Mouse (Mus musculus) brown adipose tissue, adult 24 weeks (tissue): ENCODE results near the gene Six1. TPM values are rescaled to one million over a fixed set of nuclear protein-coding genes. Genes with fewer than 3 reads are reported as not detected.

ENCODE experiments used
- H3K27ac ChIP-seq: fragments of 200-500 bp; replicated peaks from 2 replicates; pipeline ENCODE4 v1.5.1; 2012; ENCODE audit warnings: low read depth, mild to moderate bottlenecking, low read length
- H3K4me1 ChIP-seq: fragments of 200-500 bp; 2 replicates; pipeline ENCODE4 v1.6.1; 2012; ENCODE audit warnings: low read length, mixed read lengths; ENCODE audit not compliant: control insufficient read depth, insufficient read depth, insufficient read length
- H3K4me3 ChIP-seq: fragments of 200-500 bp; 2 replicates; pipeline ENCODE4 v1.5.1; 2012; ENCODE audit warnings: low read depth, mild to moderate bottlenecking, low read length, moderate library complexity; ENCODE audit not compliant: insufficient read depth
- polyA plus RNA-seq: library from polyadenylated mRNA; stranded (reverse); fragments of >200 nt; gene quantifications from 2 replicates; pipeline ENCODE4 v1.2.4, GENCODE M21; 2012; ENCODE audit not compliant: missing spikeins, insufficient read depth, insufficient read length

Gene Six1
- polyA plus RNA-seq, 1 experiment: 14.0 TPM

DNA sequence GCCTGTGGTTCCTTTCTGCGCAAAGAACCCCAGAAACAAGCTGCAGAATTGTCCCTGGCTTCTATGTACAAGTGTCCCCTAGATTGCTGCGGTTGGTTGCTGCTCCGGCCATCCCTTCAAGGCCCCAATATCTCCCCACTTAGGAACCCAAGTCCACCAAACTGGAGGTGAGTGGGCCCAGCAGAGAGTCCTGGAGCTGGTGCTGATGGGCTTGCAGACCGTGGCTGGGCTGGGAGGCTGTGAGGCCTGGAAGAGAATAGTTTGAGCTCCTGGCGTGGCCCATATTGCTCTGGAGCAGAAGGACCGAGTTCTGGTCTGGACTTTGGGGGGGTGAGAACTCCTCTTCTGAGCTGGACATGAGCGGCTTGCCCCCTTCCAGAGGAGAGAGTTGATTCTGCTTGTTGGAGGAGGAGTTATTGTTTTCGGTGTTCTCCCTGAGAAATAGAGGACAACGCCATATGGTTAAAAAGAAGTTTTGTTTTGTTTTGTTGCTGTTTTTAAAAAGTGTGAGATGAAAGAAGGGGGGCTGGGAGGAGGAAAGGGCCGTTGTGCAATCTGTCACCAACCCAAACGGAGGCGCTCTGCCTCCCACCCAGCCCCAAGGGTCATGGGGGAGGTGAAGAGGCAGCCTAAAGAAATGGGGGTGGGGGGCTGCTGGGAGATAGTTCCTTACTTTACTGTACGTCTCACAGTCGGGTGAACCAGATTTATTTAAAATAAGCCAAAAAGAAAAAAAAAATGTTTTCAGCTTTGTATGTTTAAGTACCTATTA is 10.1 kb downstream of the Six1 start:
- Histone ChIP-seq H3K4me3 (peak overlapping the region; percentile 86), H3K4me1 (peaks cover 2% of the 10 kb centered on the region; the same call in 1 of the 2 replicates), H3K27ac (peak overlapping the region; percentile 88)

DNA sequence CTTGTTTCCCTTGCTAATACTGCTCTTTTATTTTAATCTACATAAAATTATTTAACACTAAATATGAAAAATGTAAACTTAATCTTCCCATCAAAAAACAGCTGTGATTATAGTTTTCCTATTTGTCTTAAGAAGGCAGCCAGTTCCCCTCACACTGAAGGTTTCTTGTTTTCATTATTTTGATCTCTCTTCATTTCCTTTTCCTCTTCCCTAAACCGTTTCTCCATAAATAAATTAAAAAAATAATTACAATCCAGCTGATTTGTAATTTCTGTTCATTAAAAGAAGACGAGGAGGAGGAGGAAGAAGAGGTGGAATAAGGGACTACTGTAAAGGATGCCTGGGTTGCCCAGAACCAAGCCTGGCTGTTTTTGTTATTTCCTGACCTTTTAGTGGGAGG is 10.8 kb downstream of the Six1 start:
- H3K4me1 ChIP-seq: peaks cover 2% of the 10 kb centered on the region; the same call in 1 of the 2 replicates
- H3K27ac ChIP-seq: 0 out of 2 replicates have a peak overlapping the region, but pooled peaks have one; percentile 88
- H3K4me3 ChIP-seq: peak overlapping the region; percentile 86

DNA sequence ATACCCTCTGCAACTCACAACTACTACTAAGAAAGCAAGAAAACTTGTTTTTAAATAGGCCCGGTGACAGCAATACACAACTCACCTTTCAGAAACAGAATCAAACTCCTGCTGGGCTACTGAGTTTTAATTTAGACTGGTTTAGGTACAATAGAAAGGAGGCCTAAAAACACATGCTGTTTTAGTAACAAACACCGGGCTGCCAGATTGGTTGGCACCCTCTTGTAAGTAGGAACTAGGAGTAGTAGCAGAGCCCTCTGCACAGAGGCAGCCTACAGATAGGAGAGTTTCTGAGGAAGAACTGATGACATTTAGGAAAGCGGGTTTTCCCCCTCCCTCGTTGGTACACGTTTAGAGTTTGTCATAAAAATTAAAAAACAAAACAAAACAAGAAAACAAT is 11.3 kb downstream of the Six1 start:
- Histone ChIP-seq H3K27ac (no peak overlapping the region), H3K4me1 (peaks cover 2% of the 10 kb centered on the region; the same call in 1 of the 2 replicates), H3K4me3 (no peak overlapping the region)

DNA sequence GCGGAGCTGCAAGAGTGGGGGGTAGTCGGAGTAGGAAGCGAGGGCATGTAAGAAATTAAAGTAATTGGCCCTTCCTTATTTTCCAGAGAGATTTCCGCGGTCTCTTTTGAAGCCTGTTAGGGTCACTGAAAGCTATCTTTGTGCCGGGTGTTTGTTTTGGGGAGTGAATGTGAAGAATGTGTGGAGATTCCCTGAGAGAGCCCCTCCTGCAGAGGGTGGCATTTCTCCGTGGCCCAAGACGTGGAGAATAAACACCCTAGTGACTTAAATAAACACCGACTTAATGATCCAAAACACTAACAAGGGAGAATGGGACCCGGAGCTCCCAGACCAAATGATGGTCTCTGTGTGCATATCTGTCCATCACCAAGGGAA is 12.4 kb downstream of the Six1 start:
- peaks cover 2% of the 10 kb centered on the region; the same call in 1 of the 2 replicates for H3K4me1 ChIP-seq
- peak overlapping the region; percentile 34 for H3K4me3 ChIP-seq
- H3K27ac ChIP-seq: peak overlapping the region; percentile 40; the same call in 1 of the 2 replicates

DNA sequence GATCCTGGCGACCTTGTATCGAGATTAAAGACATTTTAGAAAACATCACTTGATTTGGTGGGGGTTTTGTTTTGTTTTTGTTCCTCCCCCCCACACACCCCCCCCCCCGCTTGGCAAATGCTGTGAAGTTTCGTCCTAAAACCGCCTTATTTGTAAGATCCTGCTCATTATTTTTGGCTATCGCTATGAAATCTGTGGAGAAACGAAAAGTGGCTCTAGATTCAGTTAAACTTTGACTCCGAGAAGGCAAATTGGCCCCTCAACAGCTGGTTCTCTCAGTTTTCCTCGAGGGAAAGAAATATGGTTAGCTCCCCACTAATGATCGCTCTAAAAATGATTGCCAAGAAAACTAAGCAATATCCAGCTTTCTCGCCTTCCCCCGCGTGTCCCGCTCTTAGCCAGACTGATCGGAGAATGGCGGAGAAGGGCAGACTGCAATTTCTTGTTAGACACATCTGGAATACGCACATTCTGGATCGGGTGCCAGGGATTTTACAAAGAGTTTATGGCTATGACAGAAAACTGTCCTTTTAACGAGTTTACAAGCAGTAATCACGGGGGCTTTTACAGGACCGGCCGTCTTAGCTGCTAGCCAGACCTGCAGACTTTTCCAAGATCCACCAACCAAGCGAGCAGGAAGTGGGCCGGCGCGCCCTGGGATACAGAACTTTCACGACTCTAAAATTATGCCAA is 13.0 kb downstream of the Six1 start:
- Histone ChIP-seq H3K4me3 (peak overlapping the region; percentile 34), H3K4me1 (peaks cover 3% of the 10 kb centered on the region; the same call in 1 of the 2 replicates), H3K27ac (peak overlapping the region; percentile 40)

DNA sequence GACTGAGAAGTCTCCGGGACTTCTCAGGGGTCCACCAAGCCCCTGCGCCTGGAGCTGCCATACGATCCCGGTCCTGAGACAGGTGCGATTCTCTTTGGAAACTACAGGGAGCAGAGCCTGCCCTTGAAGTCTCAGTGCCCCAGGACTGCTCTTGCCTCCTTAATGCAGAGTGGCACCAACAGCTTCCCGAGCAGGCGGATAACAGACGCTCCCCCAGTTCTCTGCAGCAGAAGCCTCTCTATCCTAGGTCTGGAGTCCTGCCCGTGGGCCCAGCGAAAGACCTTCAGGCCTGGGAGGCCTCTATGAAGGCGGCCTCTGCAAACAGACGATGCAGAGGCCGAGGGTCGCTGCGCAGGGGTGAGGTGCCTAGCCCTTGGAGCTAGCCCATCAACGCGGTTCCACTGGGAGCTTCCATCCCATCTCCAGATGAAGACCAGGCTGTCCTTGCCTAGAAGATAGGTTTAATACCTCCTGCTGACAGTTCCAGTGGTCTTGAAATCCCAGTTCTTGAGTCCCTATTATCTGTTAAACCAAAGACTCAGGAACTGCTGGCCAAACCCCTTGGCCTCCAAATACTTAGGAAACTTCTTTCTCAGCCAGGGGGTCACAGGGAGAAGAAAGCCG is 13.6 kb downstream of the Six1 start:
- Histone ChIP-seq H3K27ac (no peak overlapping the region), H3K4me3 (0 out of 2 replicates have a peak overlapping the region, but pooled peaks have one; percentile 2), H3K4me1 (peaks cover 5% of the 10 kb centered on the region; the same call in 1 of the 2 replicates)

DNA sequence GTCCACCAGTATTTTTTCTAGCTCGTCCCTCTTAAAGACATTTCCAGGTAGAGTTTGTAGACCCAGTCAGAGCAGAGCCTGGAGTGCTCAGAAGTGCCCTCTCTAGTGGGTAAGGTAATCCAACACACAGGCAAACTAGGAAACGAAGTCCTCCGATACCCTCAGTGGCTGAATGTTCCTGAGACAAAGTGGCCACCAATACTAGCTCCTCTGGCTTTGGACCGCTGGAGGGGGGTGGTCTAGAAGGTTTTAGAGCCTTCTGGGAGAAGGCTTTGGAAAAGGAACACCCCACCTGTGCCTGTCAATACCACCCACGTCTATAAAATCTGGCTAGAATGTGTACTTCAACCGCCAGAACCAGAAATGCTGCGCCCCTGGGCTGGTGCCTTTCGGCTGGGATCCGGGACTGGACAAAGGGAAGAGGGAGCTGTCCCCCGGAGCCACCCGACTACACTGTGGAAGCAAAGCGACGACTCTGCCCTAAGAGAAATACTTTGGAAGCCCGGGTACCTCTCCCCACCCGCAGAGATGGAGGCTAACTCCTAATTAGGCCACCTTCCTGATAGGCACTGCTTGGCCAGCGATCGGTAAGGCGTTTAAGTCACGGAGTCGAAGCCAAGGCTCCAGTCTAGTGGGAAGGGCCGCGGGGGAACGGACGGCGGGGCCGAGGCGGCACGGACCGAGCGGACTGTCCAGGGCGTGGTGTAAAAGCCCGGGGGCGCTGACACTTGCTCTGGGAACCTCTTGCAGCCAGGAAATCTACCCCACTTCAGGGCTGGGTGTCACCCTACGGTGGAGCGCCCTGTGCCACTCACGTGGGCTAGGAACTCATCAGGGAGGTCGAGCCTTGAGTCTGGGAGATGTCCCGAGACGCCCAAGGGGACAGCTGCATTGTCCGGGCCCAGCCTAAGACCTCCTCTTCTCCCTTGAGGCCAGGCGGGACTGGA is 14.4 kb downstream of the Six1 start:
- peaks cover 5% of the 10 kb centered on the region; the same call in 1 of the 2 replicates for H3K4me1 ChIP-seq
- H3K4me3 ChIP-seq: no peak overlapping the region; the same call in 1 of the 2 replicates
- H3K27ac ChIP-seq: no peak overlapping the region

DNA sequence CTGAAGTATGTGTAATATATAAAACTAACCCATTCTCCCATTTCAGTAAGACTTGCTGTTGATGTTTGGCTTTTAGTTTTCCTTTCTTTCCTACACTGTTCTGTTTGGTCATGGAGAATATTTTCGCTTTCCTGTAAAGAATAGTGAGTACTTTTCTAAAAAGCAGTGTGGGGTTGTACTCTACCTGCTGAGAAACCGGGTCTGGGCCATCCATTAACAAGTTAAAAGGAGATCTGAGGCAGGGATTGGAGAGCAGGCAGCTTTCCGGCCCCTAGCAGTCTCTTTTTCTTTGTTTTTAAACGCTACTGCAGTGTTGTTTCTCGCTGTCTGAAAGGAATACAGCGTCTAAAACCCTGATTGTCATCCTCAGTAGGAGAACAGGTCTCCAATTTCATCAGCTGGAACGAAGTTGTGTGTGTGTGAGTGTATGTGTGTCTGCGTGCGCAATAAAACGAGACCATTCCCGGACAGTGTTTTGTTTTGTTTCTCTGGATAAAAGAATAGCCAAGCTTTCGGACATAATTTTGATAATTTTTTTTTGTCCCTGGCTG is 15.2 kb downstream of the Six1 start:
- Histone ChIP-seq H3K27ac (no peak overlapping the region), H3K4me3 (no peak overlapping the region), H3K4me1 (peaks cover 5% of the 10 kb centered on the region; the same call in 1 of the 2 replicates)

DNA sequence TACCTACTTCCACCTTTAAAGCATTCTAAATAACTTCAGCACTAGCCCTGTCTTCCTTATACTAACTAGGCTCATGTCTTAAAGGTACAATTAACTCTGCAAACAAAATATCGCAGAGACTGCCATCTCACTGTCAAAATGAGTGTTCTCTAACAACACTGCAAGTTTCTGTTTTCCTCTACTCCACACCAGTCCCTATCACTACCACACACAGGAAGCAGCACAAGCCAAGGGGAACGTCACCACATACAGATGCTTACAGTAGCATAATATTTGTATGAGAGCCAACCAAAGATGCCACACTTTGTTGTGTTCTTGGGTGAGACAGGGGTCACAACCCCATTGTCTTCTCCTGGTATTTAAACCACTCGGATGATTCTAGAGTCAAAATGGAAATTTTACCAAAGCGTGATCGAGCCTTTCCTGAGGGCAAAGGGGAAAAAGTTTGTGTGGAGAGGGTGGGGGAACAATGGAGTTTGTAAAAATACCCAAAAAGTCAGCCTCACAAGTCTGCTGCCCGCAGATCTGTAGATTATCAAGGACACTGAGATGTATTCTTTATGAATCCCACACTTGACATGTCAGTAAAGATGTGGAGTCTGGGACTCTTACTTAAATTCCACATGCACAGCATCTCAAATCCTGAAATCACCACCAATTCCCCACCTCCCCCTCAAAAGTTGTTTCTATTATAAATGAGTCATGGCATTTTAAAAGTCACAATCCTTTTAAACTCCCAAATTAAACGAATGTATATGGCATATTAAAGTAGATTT is 16.1 kb downstream of the Six1 start:
- Histone ChIP-seq H3K4me3 (no peak overlapping the region), H3K27ac (no peak overlapping the region)

DNA sequence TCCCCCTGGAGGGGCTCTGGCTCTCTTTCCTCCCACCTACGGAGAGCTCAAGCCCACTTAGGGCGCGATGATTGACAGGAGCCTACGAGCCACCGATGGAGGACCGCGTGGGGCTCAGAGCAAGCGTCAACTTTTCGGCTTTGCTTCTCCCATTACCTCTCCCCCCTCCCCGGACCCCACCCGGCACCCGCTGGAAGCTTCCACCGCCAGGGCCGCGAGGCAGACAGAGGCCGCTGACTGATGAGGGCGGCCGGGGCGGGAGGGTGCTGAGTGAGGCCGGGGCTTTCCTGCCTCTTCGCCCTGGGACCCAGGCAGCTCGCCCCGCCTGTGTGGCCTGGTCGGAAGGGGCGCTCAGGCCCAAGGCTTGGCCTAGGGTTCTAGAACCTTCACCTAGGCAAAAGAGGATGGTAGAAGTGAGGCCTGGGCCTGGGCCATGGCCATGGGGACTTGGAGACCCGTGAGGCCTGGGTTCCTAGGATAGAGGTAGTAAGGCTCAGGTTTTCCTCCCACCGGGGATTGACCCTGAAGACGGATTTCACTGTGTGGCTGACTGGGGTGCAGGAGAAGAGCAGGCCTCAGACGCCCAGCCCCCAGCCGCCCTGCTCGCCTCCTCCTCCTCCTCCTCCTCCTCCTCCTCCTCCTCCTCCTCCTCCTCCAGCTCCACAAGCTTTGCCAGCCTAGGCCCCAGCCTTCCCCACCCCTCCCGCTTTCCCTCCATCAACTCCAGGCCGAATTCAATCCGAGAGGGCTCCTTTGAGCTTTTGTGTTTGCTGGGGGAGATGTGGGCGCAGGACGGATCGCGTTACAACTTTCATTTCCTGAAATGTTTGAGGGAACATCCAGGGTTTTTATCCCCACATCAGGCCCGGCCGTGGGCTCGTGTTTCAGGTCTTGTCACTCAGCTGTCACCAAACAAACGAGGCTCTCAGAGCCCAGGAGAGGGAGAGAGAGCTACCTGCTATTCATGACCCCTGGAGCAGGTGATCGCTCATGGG is 18.5 kb downstream of the Six1 start:
- 0 out of 2 replicates have a peak overlapping the region, but pooled peaks have one; percentile 42 for H3K27ac ChIP-seq
- H3K4me3 ChIP-seq: peak overlapping the region; percentile 37

More for the DNA sequence above, 16.1 kb downstream of the Six1 start:
- peaks cover 3% of the 10 kb centered on the region; the same call in 1 of the 2 replicates for H3K4me1 ChIP-seq

DNA sequence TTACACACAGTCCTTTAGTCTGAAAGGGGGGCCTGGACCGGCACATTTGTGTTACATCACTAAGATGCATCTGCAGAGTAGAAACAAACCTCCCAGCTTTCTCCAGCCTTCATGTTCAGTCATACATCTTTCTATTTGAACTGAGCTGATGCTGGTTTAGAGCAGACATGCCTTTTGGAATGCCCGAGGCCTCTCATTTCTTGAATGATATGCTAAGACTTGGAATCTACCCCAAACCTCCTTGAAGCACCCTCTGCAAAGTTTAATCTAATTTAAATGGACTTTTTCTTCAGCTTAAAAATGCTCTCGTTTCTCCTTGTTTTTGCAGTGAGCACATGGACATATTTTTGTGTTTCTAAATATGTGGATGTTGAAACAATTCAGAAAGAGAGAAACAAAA is 21.0 kb downstream of the Six1 start:
- Histone ChIP-seq H3K4me3 (no peak overlapping the region), H3K4me1 (peaks cover 3% of the 10 kb centered on the region; the same call in 1 of the 2 replicates), H3K27ac (no peak overlapping the region)

More for the DNA sequence above, 18.5 kb downstream of the Six1 start:
- H3K4me1 ChIP-seq: peaks cover 3% of the 10 kb centered on the region; the same call in 1 of the 2 replicates

DNA sequence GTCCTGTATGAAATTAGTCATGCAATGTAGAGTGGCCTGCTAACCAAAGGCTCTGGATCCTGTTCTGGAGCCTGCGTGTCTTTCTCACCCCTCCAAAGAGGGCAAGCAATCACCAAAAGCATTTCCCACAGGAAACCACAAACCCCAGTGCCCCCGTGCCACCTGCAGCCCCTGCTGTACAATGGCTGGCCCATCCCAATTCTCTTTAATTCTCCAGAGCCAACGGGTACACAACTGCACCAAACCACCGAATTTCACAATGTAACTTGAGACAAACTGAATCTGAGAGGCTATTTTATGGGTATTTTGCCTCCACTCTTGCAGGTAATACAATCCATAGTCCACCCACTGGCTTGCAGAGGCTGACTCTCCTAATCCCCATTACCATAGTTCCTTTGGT is 22.4 kb downstream of the Six1 start:
- Histone ChIP-seq H3K4me3 (no peak overlapping the region), H3K27ac (no peak overlapping the region), H3K4me1 (peaks cover 3% of the 10 kb centered on the region; the same call in 1 of the 2 replicates)
